Mouse (Mus musculus) MEL (cell line): ENCODE results near the gene Kdm1a. TPM values are rescaled to one million over a fixed set of nuclear protein-coding genes. Genes with fewer than 3 reads are reported as not detected.

Experiments
- DNase-seq: peaks from one replicate; pipeline ENCODE4 v3.0.0; 2011; ENCODE audit warnings: low read depth, low spot score
- H3K27ac ChIP-seq: 2 replicates; pipeline ENCODE4 v1.5.1; 2012; ENCODE audit warnings: low read depth, mild to moderate bottlenecking, control low read depth, low read length, moderate library complexity; ENCODE audit not compliant: control insufficient read depth
- H3K27me3 ChIP-seq, 2 experiments: fragments of 150-350 bp in 1 of 2; sonication (generic) in 1 of 2; 2 replicates each; pipeline ENCODE4 v1.6.1; 2012; ENCODE audit warnings: low read length in 2 of 2, mild to moderate bottlenecking in 2 of 2, improper control_type of control experiment in 1 of 2, moderate library complexity in 1 of 2; ENCODE audit not compliant: insufficient read depth in 2 of 2, control insufficient read depth in 1 of 2
- H3K36me3 ChIP-seq, 2 experiments: 2 replicates each; pipeline ENCODE4 v1.6.1; 2012 to 2014; ENCODE audit warnings: low read length in 2 of 2, improper control_type of control experiment in 1 of 2, inconsistent platforms in 1 of 2, mild to moderate bottlenecking in 1 of 2; ENCODE audit not compliant: insufficient read depth in 2 of 2, control insufficient read depth in 1 of 2
- H3K4me1 ChIP-seq, 2 experiments: fragments of 150-350 bp in 1 of 2; sonication (generic) in 1 of 2; 2 replicates each; pipeline ENCODE4 v1.6.1; 2012; ENCODE audit warnings: low read length in 2 of 2, improper control_type of control experiment in 1 of 2, mild to moderate bottlenecking in 1 of 2; ENCODE audit not compliant: insufficient read depth in 2 of 2, control insufficient read depth in 1 of 2
- H3K4me3 ChIP-seq, 2 experiments: fragments of 150-350 bp in 1 of 2; sonication (generic) in 1 of 2; 2 replicates each; pipeline ENCODE4 v1.5.1; 2012; ENCODE audit warnings: low read depth in 2 of 2, low read length in 2 of 2, mild to moderate bottlenecking in 2 of 2, moderate library complexity in 2 of 2, control low read depth in 1 of 2, improper control_type of control experiment in 1 of 2; ENCODE audit not compliant: control insufficient read depth in 1 of 2, insufficient read depth in 1 of 2
- H3K79me2 ChIP-seq: 2 replicates; pipeline ENCODE4 v1.6.1; 2012; ENCODE audit warnings: mild to moderate bottlenecking, low read length, moderate library complexity; ENCODE audit not compliant: control insufficient read depth, poor library complexity, insufficient read depth
- H3K9ac ChIP-seq: 2 replicates; pipeline ENCODE4 v1.6.1; 2012; ENCODE audit warnings: low read depth, mild to moderate bottlenecking, control low read depth, low read length, moderate library complexity; ENCODE audit not compliant: control insufficient read depth, poor library complexity, severe bottlenecking
- H3K9me3 ChIP-seq: fragments of 150-350 bp; sonication (generic); replicated peaks from 2 replicates; pipeline ENCODE4 v1.6.1; 2012; ENCODE audit warnings: mild to moderate bottlenecking, low read length, improper control_type of control experiment, moderate library complexity; ENCODE audit not compliant: insufficient read depth
- BHLHE40 ChIP-seq: IDR thresholded peaks from 2 replicates; pipeline ENCODE4 v1.6.1; 2012; ENCODE audit warnings: low read depth, mild to moderate bottlenecking, inconsistent platforms, low read length, improper control_type of control experiment, borderline replicate concordance
- CHD1 ChIP-seq: IDR thresholded peaks from 2 replicates; pipeline ENCODE4 v1.6.1; 2012; ENCODE audit warnings: low read depth, mild to moderate bottlenecking, inconsistent platforms, low read length, improper control_type of control experiment
- CHD2 ChIP-seq: IDR thresholded peaks from 2 replicates; pipeline ENCODE4 v1.6.1; 2011; ENCODE audit warnings: low read length, improper control_type of control experiment
- CTCF ChIP-seq, 3 experiments: IDR thresholded peaks in 2 of 3; conservative IDR thresholded peaks in 1 of 3; 2 replicates each; pipeline ENCODE4 v1.5.1; 2011 to 2012; ENCODE audit warnings: low read length in 3 of 3, low read depth in 2 of 3, mild to moderate bottlenecking in 2 of 3, improper control_type of control experiment in 1 of 3, inconsistent platforms in 1 of 3, mixed read lengths in 1 of 3, moderate library complexity in 1 of 3; ENCODE audit not compliant: control insufficient read depth in 1 of 3, insufficient read depth in 1 of 3, poor library complexity in 1 of 3, severe bottlenecking in 1 of 3
- ELF1 ChIP-seq: IDR thresholded peaks from 2 replicates; pipeline ENCODE4 v1.6.1; 2014; ENCODE audit warnings: low read depth, mild to moderate bottlenecking, inconsistent platforms, low read length, improper control_type of control experiment, moderate library complexity
- EP300 ChIP-seq, 2 experiments: IDR thresholded peaks; 2 replicates each; pipeline ENCODE4 v1.6.1; 2011; ENCODE audit warnings: improper control_type of control experiment in 2 of 2, low read length in 2 of 2, low read depth in 1 of 2, mild to moderate bottlenecking in 1 of 2
- GABPA ChIP-seq: IDR thresholded peaks from 2 replicates; pipeline ENCODE4 v1.6.1; 2012; ENCODE audit warnings: low read depth, mild to moderate bottlenecking, inconsistent platforms, low read length, improper control_type of control experiment, moderate library complexity
- GATA1 ChIP-seq: IDR thresholded peaks from 2 replicates; pipeline ENCODE4 v1.6.1; 2011; ENCODE audit warnings: low read depth, low read length, improper control_type of control experiment
- HCFC1 ChIP-seq: IDR thresholded peaks from 2 replicates; pipeline ENCODE4 v1.6.1; 2012; ENCODE audit warnings: low read depth, mild to moderate bottlenecking, inconsistent platforms, low read length, improper control_type of control experiment, moderate library complexity
- JUND ChIP-seq: IDR thresholded peaks from 2 replicates; pipeline ENCODE4 v1.6.1; 2011; ENCODE audit warnings: low read depth, mild to moderate bottlenecking, improper control_type of control experiment, low read length
- MAFK ChIP-seq: IDR thresholded peaks from 2 replicates; pipeline ENCODE4 v1.6.1; 2011; ENCODE audit warnings: low read depth, mild to moderate bottlenecking, low read length, improper control_type of control experiment, borderline replicate concordance
- MAX ChIP-seq: IDR thresholded peaks from 2 replicates; pipeline ENCODE4 v1.6.1; 2011; ENCODE audit warnings: low read length, improper control_type of control experiment
- MAZ ChIP-seq: IDR thresholded peaks from 2 replicates; pipeline ENCODE4 v1.6.1; 2012; ENCODE audit warnings: low read depth, mild to moderate bottlenecking, inconsistent platforms, low read length, improper control_type of control experiment
- MXI1 ChIP-seq: IDR thresholded peaks from 2 replicates; pipeline ENCODE4 v1.6.1; 2011; ENCODE audit warnings: mild to moderate bottlenecking, low read depth, low read length, improper control_type of control experiment
- MYB ChIP-seq: IDR thresholded peaks from 2 replicates; pipeline ENCODE4 v1.6.1; 2011; ENCODE audit warnings: mild to moderate bottlenecking, low read depth, low read length, improper control_type of control experiment
- MYC ChIP-seq: IDR thresholded peaks from 2 replicates; pipeline ENCODE4 v1.6.1; 2011; ENCODE audit warnings: low read depth, mild to moderate bottlenecking, low read length, improper control_type of control experiment, moderate library complexity
- NELFE ChIP-seq: IDR thresholded peaks from 2 replicates; pipeline ENCODE4 v1.6.1; 2011; ENCODE audit warnings: low read depth, low read length, improper control_type of control experiment
- NRF1 ChIP-seq: IDR thresholded peaks from 2 replicates; pipeline ENCODE4 v1.6.1; 2014; ENCODE audit warnings: low read depth, mild to moderate bottlenecking, inconsistent platforms, low read length, improper control_type of control experiment, moderate library complexity; ENCODE audit not compliant: poor library complexity, insufficient read depth, severe bottlenecking
- POLR2A ChIP-seq, 2 experiments: IDR thresholded peaks; 2 replicates each; pipeline ENCODE4 v1.6.1; 2011 to 2012; ENCODE audit warnings: low read length in 2 of 2, mild to moderate bottlenecking in 2 of 2, control low read depth in 1 of 2, improper control_type of control experiment in 1 of 2, low read depth in 1 of 2, moderate library complexity in 1 of 2; ENCODE audit not compliant: control insufficient read depth in 1 of 2, insufficient read depth in 1 of 2, poor library complexity in 1 of 2
- POLR2AphosphoS2 ChIP-seq: IDR thresholded peaks from 2 replicates; pipeline ENCODE4 v1.6.1; 2011; ENCODE audit warnings: low read length, improper control_type of control experiment
- RAD21 ChIP-seq: IDR thresholded peaks from 2 replicates; pipeline ENCODE4 v1.6.1; 2011; ENCODE audit warnings: mild to moderate bottlenecking, low read depth, low read length, improper control_type of control experiment
- RCOR1 ChIP-seq: IDR thresholded peaks from 2 replicates; pipeline ENCODE4 v1.6.1; 2012; ENCODE audit warnings: low read depth, mild to moderate bottlenecking, inconsistent platforms, low read length, improper control_type of control experiment
- SIN3A ChIP-seq: IDR thresholded peaks from 2 replicates; pipeline ENCODE4 v1.6.1; 2012; ENCODE audit warnings: low read length, improper control_type of control experiment, inconsistent platforms
- SMC3 ChIP-seq: IDR thresholded peaks from 2 replicates; pipeline ENCODE4 v1.6.1; 2011; ENCODE audit warnings: low read depth, low read length, improper control_type of control experiment
- TBP ChIP-seq: IDR thresholded peaks from 2 replicates; pipeline ENCODE4 v1.8.0; 2011; ENCODE audit warnings: low read depth, low read length, improper control_type of control experiment
- TCF12 ChIP-seq: IDR thresholded peaks from 2 replicates; pipeline ENCODE4 v1.6.1; 2014; ENCODE audit warnings: low read depth, mild to moderate bottlenecking, inconsistent platforms, low read length, improper control_type of control experiment, moderate library complexity
- UBTF ChIP-seq: IDR thresholded peaks from 2 replicates; pipeline ENCODE4 v1.6.1; 2012; ENCODE audit warnings: low read depth, mild to moderate bottlenecking, inconsistent platforms, low read length, improper control_type of control experiment, moderate library complexity, borderline replicate concordance; ENCODE audit not compliant: insufficient read depth
- USF1 ChIP-seq: IDR thresholded peaks from 2 replicates; pipeline ENCODE4 v1.6.1; 2014; ENCODE audit warnings: low read depth, mild to moderate bottlenecking, inconsistent platforms, low read length, improper control_type of control experiment, moderate library complexity
- ZC3H11A ChIP-seq: IDR thresholded peaks from 2 replicates; pipeline ENCODE4 v1.6.1; 2012; ENCODE audit warnings: low read depth, mild to moderate bottlenecking, inconsistent platforms, low read length, improper control_type of control experiment
- ZKSCAN1 ChIP-seq: IDR thresholded peaks from 2 replicates; pipeline ENCODE4 v1.6.1; 2012; ENCODE audit warnings: low read depth, mild to moderate bottlenecking, inconsistent platforms, low read length, improper control_type of control experiment, moderate library complexity
- ZMIZ1 ChIP-seq: IDR thresholded peaks from 2 replicates; pipeline ENCODE4 v1.6.1; 2012; ENCODE audit warnings: low read depth, mild to moderate bottlenecking, inconsistent platforms, low read length, improper control_type of control experiment, moderate library complexity
- ZNF384 ChIP-seq: IDR thresholded peaks from 2 replicates; pipeline ENCODE4 v1.6.1; 2012; ENCODE audit warnings: low read depth, mild to moderate bottlenecking, inconsistent platforms, low read length, improper control_type of control experiment
- polyA plus RNA-seq, 2 experiments: library from polyadenylated mRNA; stranded (reverse) in 1 of 2; unstranded in 1 of 2; fragments of >175 nt in 1 of 2; fragments of >200 nt in 1 of 2; gene quantifications; 2 replicates each; pipeline versions ENCODE4 v1.2.1 to v1.2.4; 2012; ENCODE audit warnings: low replicate concordance in 2 of 2, low read depth in 1 of 2; ENCODE audit not compliant: insufficient read length in 2 of 2, insufficient read depth in 1 of 2, missing spikeins in 1 of 2
- total RNA-seq: library from RNA; depleted of rRNA; stranded (reverse); fragments of 300-350 nt; gene quantifications from 2 replicates; pipeline ENCODE4 v1.2.3, GENCODE M21; 2012; rRNA removed

Gene Kdm1a
- 60.7 and 66.5 TPM in 2 replicates for total RNA-seq
- polyA plus RNA-seq = 10 to 100 TPM in 1 of 2 experiments, not detected in 1; 90.1 TPM

DNA sequence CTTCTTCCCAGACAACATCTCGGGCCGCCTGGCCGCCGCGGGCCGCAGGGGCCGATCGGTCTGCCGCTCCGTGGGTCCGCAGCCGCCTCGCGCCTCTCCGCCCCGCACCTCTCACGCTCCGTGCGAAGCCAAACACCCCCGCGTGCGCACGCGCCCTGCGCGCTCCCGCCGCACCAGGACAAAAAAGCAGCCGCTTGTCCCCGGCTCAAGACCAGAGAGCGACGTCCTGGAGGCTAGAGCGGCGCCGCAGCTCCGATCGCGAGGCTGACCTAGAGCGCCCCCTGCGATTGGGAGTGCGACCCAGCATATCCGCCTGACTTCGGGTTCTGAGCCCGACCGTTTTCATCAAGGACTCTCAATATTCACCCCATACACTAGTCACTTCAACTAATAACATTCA lies at the start of gene Kdm1a:
Kdm1a (minus strand) TSS at position 156 of the 400 bp plus-strand sequence.
- H3K27me3 ChIP-seq = no peaks in the 10 kb centered on the region
- H3K4me3 ChIP-seq = peak within 1 kb of the TSS; percentile 73 to 100
- peaks cover 0 to 16% of the 10 kb centered on the region in 2 experiments; a peak in 2 of 4 replicates for H3K36me3 ChIP-seq
- peaks cover 36% of the 10 kb centered on the region for H3K79me2 ChIP-seq
- TF ChIP-seq TBP (peak; percentile 62), EP300 (IDR thresholded peaks at IDR 0.05; ENCODE audit: low read depth in 1 of 2, low read length in 2 of 2) (peak in 1 of 2 experiments; percentile 10; a peak in 1 of 4 replicates), CHD2 (no peak), MAX (peak; percentile 53), USF1 (no peak), SIN3A (peak; percentile 67), NELFE (peak; percentile 84), MAZ (0 out of 2 replicates have a peak, but pooled peaks have one; percentile 50), ZC3H11A (no peak), ZMIZ1 (peak; percentile 74), RCOR1 (no peak), GABPA (peak; percentile 61; the same call in 1 of the 2 replicates), MXI1 (peak; percentile 73), CTCF (IDR thresholded peaks at IDR 0.05 in 2 of 3, conservative IDR thresholded peaks at IDR 0.05 in 1 of 3; ENCODE audit: control insufficient read depth in 1 of 3, insufficient read depth in 1 of 3, low read depth in 2 of 3, low read length in 3 of 3, poor library complexity in 1 of 3, severe bottlenecking in 1 of 3) (peak; percentile 60 to 96 (median 87)), ELF1 (peak; percentile 58; the same call in 1 of the 2 replicates), MYB (no peak), RAD21 (no peak), JUND (no peak), BHLHE40 (no peak), TCF12 (peak; percentile 65; the same call in 1 of the 2 replicates), ZKSCAN1 (no peak), NRF1 (peak; percentile 81), MAFK (no peak), POLR2AphosphoS2 (0 out of 2 replicates have a peak, but pooled peaks have one; percentile 34), UBTF (no peak), MYC (no peak), HCFC1 (peak; percentile 87), SMC3 (no peak; the same call in 1 of the 2 replicates), POLR2A (IDR thresholded peaks at IDR 0.05; ENCODE audit: control insufficient read depth in 1 of 2, insufficient read depth in 1 of 2, low read depth in 1 of 2, low read length in 2 of 2, poor library complexity in 1 of 2) (peak; percentile 77), CHD1 (no peak), ZNF384 (0 out of 2 replicates have a peak, but pooled peaks have one; percentile 16), GATA1 (no peak)
- peaks cover 4 to 11% of the 10 kb centered on the region in 2 experiments for H3K4me1 ChIP-seq
- peak; percentile 96 for DNase-seq
- H3K9me3 ChIP-seq = no peaks in the 10 kb centered on the region
- H3K27ac ChIP-seq = peak within 1 kb of the TSS; percentile 14; the same call in 1 of the 2 replicates
- peak within 1 kb of the TSS; percentile 89 for H3K9ac ChIP-seq
